Mouse (Mus musculus) hindbrain, embryonic 10.5 days (tissue): ENCODE data around the gene Fam13c. TPM values are rescaled to one million over a fixed set of nuclear protein-coding genes. Genes with fewer than 3 reads are reported as not detected.
A peak's percentile ranks its signal among the peaks of the same experiment; 100 is the strongest.

Experiments used
- DNase-seq: peaks from one replicate; pipeline ENCODE4 v3.0.0-alpha.2; 2017; ENCODE audit warnings: low spot score
- H3K27ac ChIP-seq: fragments of 300-500 bp; sonication (generic); 2 replicates; pipeline ENCODE4 v1.5.1; 2016; ENCODE audit warnings: mild to moderate bottlenecking, moderate library complexity
- H3K27me3 ChIP-seq: fragments of 300-500 bp; sonication (generic); 2 replicates; pipeline ENCODE4 v1.6.1; 2016; ENCODE audit warnings: mild to moderate bottlenecking; ENCODE audit not compliant: poor library complexity, insufficient read depth, severe bottlenecking
- H3K36me3 ChIP-seq: fragments of 300-500 bp; sonication (generic); 2 replicates; pipeline ENCODE4 v1.6.1; 2016; ENCODE audit warnings: mild to moderate bottlenecking, moderate library complexity
- H3K4me1 ChIP-seq: fragments of 300-500 bp; sonication (generic); replicated peaks from 2 replicates; pipeline ENCODE4 v1.6.1; 2016; ENCODE audit warnings: mild to moderate bottlenecking
- H3K4me3 ChIP-seq: fragments of 300-500 bp; sonication (generic); 2 replicates; pipeline ENCODE4 v1.5.1; 2016; ENCODE audit warnings: mild to moderate bottlenecking, moderate library complexity
- H3K9me3 ChIP-seq: fragments of 300-500 bp; sonication (generic); 2 replicates; pipeline ENCODE4 v1.6.1; 2016; ENCODE audit warnings: mild to moderate bottlenecking, moderate library complexity
- WGBS: fragments of 180-500 bp; shearing (Covaris S2); methylation state at CpG from one replicate; pipeline ENCODE4 v1.1.7; 2016; 5-methylcytosine and 5-hydroxymethylcytosine counted together
- polyA plus RNA-seq: library from polyadenylated mRNA; unstranded; fragments of >200 nt; fragmentation: Nextera tagmentation; extraction: Ambion mirVana; gene quantifications from 2 replicates; pipeline ENCODE4 v1.2.1, GENCODE M21; 2016

Gene Fam13c
- polyA plus RNA-seq, 1 experiment from 2014 or later = 13.7 TPM

DNA sequence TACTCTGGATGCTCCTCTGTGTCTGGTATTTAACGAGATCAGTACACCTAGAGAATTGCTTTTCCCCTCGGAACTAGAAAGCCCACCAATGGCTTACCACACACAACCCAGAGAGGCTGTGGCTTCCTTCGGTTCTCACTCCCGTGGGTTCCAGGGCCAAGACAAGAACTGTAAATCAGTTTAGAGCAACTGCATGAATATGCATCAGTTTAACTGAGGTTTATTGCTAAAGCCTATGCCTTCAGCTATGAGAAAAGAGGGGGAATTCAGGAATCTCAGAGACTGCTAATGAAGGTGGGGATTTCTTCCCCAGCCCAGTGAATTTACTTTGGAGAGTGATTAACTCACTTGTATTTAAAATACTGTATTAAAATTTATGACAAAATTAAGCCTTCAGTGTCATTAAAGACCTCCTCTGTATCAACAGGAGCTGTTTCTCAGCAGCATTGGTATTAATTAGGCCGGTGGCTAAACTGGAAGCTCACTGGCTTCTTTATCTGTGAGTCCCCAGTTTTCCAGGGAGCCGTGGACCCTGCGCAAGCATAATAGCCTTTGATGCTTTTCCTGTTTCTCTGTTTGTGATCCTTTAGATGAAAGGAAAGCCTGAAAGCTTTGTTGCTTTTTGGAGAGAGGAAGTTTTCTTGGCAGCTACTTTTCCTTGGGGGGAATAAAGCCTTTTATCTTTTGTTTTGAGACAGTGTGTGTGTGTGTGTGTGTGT, 44.4 kb downstream of the Fam13c start:
- no peak overlapping the region for H3K4me3 ChIP-seq
- no peak for DNase-seq
- no peaks in the 10 kb centered on the region for H3K9me3 ChIP-seq
- H3K4me1 ChIP-seq = peaks cover 19% of the 10 kb centered on the region
- peak overlapping the region; percentile 82 for H3K27ac ChIP-seq
- no peaks in the 10 kb centered on the region for H3K27me3 ChIP-seq
- peaks cover 12% of the 10 kb centered on the region for H3K36me3 ChIP-seq
- WGBS = 27% methylated on average over 7 of the region's 7 CpGs

DNA sequence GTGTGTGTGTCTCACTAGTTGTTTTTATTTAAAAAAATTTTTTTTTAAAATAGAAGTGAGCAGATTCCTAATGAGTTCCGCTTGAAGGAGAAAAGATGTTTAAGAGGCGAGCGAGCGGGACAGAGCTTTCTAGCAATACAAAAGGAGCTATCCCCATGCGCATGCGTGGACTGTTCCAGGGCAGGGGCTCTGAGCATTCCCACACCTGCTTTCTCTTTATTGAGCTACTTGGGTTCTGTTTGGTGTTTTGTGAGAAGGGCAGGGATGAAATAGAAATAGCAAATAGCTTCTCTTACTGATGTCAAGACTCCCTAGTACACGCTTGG, 45.0 kb downstream of the Fam13c start:
- peak; percentile 63 for DNase-seq
- H3K27me3 ChIP-seq = no peaks in the 10 kb centered on the region
- H3K4me1 ChIP-seq = peaks cover 19% of the 10 kb centered on the region
- 15% methylated on average over 7 of the region's 7 CpGs for WGBS
- no peaks in the 10 kb centered on the region for H3K9me3 ChIP-seq
- H3K27ac ChIP-seq = peak overlapping the region; percentile 82
- peaks cover 10% of the 10 kb centered on the region for H3K36me3 ChIP-seq
- H3K4me3 ChIP-seq = no peak overlapping the region

DNA sequence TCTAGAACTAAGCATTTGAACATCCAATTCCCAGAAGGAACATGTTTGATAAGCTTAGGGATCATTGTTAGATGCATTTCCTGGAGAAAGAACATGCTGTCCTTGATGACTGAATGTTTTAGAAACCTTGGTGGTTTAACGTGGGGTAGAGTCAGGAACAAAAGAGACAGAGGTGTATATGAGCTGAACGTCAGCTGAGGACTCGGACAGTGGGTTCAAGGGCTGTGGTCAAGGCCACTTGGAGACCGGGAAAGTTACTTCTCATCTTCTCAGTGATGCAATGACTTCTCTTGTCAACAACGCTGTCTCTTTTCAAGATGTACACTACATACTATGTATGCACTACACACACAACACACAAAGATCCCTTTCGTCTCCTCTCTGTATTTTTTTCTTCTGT, 46.4 kb downstream of the Fam13c start:
- no peaks in the 10 kb centered on the region for H3K36me3 ChIP-seq
- no peak overlapping the region for H3K4me3 ChIP-seq
- DNase-seq = no peak
- 90% methylated on average over 6 of the region's 6 CpGs for WGBS
- H3K27me3 ChIP-seq = no peaks in the 10 kb centered on the region
- no peaks in the 10 kb centered on the region for H3K9me3 ChIP-seq
- peaks cover 19% of the 10 kb centered on the region for H3K4me1 ChIP-seq
- no peak overlapping the region for H3K27ac ChIP-seq

DNA sequence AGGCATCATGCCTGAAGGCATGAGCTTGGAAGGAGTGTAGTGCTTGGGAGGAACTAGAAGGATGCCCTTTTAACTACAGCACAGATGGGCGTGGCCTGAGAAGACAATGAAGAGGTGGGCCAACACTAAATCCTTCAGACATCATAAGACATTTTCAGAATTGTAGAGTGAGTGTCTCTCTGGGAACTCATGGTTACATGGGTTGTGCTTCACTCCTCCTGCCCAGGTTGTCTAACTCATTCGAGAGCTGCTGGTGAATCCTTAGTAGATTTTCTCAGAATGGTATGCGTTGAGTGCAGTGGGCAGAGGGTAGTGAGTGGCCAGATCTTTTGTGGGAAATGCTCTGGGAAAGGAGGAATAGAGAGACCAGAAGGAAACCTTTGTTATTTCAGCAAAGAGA, 53.6 kb downstream of the Fam13c start:
- Histone ChIP-seq H3K36me3 (no peaks in the 10 kb centered on the region), H3K27ac (no peak overlapping the region), H3K4me1 (peaks cover 9% of the 10 kb centered on the region; the same call in 1 of the 2 replicates), H3K4me3 (no peak overlapping the region), H3K27me3 (no peaks in the 10 kb centered on the region), H3K9me3 (no peaks in the 10 kb centered on the region)
- DNase-seq = no peak
- WGBS = 84% methylated on average over 3 of the region's 3 CpGs

DNA sequence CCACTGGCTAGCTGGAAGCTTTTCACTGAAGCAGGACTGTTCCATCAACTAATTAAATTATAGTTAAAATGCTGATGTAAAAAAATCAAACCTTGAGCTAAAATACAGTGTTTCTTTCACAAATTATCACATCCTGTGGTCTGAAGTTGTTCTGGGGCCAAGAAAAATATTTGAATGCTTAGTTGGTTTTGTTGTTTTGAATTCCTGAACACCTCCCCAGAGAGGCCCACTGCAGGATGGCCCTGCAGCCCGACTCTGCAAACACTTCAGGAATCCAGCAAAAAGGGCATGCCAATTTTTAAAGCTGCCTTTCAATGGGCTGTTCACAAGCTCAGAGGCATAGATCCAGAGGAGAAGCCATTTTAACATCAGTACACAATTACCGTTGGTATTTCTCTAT, 54.2 kb downstream of the Fam13c start:
- no peaks in the 10 kb centered on the region for H3K36me3 ChIP-seq
- H3K27ac ChIP-seq = no peak overlapping the region
- peaks cover 9% of the 10 kb centered on the region; the same call in 1 of the 2 replicates for H3K4me1 ChIP-seq
- no peak overlapping the region for H3K4me3 ChIP-seq
- WGBS = 75% methylated on average over 2 of the region's 2 CpGs
- H3K27me3 ChIP-seq = no peaks in the 10 kb centered on the region
- DNase-seq = no peak
- H3K9me3 ChIP-seq = no peaks in the 10 kb centered on the region

DNA sequence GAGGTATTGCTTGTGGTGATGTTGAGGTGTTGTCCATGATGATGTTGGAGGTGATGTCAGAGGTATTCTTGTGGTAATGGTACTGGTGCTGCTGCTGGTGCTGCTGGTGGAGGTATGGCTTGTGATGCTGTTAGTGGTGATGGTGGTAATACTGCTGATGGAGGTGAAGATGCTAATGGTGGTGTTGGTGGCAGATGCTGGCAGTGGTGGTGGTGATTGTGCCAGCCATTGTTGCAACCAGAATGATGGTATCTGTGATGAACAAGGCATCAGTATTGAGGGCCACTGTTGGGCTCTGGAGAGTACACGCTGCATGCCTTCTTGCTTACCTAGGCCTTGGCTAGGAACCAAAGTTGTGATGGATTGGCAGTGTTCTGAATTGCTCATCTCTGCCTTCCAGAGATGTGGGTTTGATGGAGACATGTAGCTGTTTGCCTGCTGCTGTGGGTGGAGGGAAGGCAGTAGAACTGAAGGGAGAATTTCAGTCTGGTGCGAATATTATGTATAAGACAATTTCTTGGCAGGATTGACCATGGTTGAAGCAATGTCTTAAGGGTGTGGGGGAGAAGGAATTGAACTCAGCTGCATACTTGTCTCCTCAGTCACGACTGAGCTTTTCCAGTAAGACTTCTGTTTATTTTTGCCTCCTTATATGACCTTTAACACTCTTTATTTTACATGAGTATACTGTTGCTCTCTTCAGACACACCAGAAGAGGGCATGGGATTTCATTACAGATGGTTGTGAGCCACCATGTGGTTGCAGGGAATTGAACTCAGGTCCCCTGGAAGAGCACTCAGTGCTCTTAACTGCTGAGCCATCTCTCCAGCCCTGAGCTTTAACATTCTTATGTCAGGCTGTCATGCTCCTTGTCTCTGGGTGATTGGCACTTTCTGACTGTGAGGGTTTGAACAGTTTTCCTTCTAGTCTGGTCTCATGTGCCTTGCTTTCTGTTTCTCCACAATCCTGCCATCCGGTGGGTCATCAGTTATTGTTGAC, 55.1 kb downstream of the Fam13c start:
- H3K27ac ChIP-seq = no peak overlapping the region

DNA sequence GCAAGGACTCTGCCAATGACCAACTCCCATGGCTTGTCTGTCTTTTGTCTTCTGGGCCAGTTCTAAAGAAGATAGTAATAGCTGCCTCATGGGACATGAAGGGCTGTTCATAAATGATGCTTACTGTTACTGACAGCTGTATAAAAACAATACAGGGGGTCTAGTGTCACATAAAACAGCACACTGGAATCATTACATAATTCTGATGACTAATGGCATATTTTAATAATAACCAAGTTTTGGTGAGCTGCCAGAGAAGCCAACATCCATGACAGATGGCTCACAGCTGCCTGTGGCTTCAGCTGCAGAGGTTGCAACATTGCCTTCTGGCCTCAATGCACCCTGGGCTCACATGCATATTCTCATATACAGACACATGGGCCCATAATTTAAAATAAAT, 56.7 kb downstream of the Fam13c start:
- peaks cover 9% of the 10 kb centered on the region; the same call in 1 of the 2 replicates for H3K4me1 ChIP-seq
- no peaks in the 10 kb centered on the region for H3K27me3 ChIP-seq
- peaks cover 4% of the 10 kb centered on the region; the same call in 1 of the 2 replicates for H3K36me3 ChIP-seq
- H3K4me3 ChIP-seq = no peak overlapping the region
- no peak for DNase-seq
- no peaks in the 10 kb centered on the region for H3K9me3 ChIP-seq
- H3K27ac ChIP-seq = no peak overlapping the region

More for the DNA sequence above, 55.1 kb downstream of the Fam13c start:
- no peaks in the 10 kb centered on the region for H3K27me3 ChIP-seq
- no peak overlapping the region for H3K4me3 ChIP-seq
- 0 out of 2 replicates have a peak, but pooled peaks cover 3% of the 10 kb centered on the region for H3K36me3 ChIP-seq
- 86% methylated on average over 4 of the region's 4 CpGs for WGBS
- H3K4me1 ChIP-seq = peaks cover 9% of the 10 kb centered on the region; the same call in 1 of the 2 replicates
- DNase-seq = no peak
- no peaks in the 10 kb centered on the region for H3K9me3 ChIP-seq

DNA sequence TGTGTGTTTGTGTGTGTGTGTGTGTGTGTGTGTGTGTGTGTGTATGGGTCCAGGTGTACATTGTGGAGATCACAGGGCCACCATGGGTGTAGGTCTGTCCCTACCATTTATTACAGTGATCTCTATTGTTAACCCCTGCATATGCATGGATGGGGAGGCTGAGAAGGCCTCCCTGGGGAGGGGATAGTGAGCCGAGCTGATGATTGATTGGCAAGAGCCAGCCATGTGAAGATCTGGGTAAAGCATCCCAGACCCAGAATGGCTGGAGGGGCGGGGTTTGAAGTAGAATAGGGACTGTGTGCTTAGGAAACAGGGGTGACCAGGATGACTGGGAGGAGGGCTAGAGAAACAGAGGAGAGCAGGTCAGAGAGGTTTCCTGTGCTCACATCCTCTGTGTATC, 58.0 kb downstream of the Fam13c start:
- DNase-seq = peak; percentile 11
- H3K9me3 ChIP-seq = no peaks in the 10 kb centered on the region
- H3K36me3 ChIP-seq = peaks cover 5% of the 10 kb centered on the region; the same call in 1 of the 2 replicates
- peaks cover 9% of the 10 kb centered on the region; the same call in 1 of the 2 replicates for H3K4me1 ChIP-seq
- H3K4me3 ChIP-seq = no peak overlapping the region
- peak overlapping the region; percentile 35; the same call in 1 of the 2 replicates for H3K27ac ChIP-seq
- 41% methylated on average over 2 of the region's 2 CpGs for WGBS
- no peaks in the 10 kb centered on the region for H3K27me3 ChIP-seq

DNA sequence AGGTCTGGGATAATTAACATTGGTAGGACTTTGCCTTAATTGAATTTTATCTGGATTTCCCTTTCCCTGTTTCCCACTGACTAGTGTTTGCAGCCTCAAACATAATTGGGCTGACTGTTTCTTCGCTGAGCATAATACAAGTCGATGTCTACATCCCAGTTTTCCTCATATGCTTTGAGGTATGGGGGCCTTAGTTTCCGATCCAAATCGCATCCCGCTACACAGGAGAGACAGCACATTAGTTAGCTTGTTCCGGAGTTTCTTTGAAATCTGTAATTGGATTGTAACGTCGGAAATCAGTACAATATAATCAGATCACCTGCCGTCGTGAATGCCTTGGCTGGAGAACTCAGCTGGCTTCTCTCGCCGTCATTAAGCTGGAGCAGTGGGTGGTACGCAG, 59.0 kb downstream of the Fam13c start:
- no peaks in the 10 kb centered on the region for H3K9me3 ChIP-seq
- peaks cover 5% of the 10 kb centered on the region; the same call in 1 of the 2 replicates for H3K36me3 ChIP-seq
- WGBS = 69% methylated on average over 13 of the region's 13 CpGs
- peaks cover 9% of the 10 kb centered on the region; the same call in 1 of the 2 replicates for H3K4me1 ChIP-seq
- no peaks in the 10 kb centered on the region for H3K27me3 ChIP-seq
- H3K4me3 ChIP-seq = no peak overlapping the region
- no peak overlapping the region for H3K27ac ChIP-seq
- no peak for DNase-seq

DNA sequence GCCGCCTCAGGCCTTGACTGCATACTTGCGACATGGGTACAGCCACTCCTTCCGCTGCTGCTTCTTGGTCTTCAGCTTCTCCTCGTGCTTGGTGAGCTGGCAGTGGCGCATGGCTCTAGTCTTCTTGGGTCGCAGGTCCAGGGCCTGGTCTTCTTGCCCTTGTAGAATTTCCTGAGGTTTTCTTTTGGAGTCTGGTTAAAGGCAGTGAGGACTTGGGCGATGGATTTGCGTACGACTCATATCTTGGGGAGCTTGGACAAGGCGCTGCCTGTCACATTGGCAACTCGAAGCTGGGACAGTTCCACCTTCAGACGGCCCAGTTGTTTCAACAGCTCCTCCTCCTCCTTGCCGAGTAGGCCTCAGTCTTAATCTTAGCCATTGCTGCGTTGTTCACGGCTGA, 64.6 kb downstream of the Fam13c start:
- Histone ChIP-seq H3K27ac (no peak overlapping the region), H3K4me3 (no peak overlapping the region), H3K4me1 (peaks cover 16% of the 10 kb centered on the region), H3K9me3 (peaks cover 6% of the 10 kb centered on the region), H3K27me3 (no peaks in the 10 kb centered on the region), H3K36me3 (peaks cover 15% of the 10 kb centered on the region; the same call in 1 of the 2 replicates)
- 90% methylated on average over 15 of the region's 15 CpGs for WGBS
- no peak for DNase-seq

DNA sequence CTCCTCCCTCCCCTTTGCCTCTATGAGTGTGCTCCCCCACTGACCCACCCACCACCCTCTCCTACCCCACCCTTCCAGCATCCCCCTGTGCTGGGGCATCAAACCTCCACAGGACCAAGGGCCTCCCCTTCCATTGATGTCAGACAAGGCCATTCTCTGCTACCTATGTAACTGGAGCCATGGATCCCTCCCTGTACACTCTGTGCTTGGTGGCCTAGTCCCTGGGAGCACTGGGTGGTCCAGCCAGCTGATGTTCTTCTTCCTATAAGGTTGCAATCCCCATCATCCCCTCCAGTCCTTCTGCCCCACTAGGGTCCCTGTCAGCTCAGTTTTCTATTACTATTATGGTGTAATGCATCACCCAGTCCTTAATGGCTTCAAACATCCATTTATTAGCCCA, 65.1 kb downstream of the Fam13c start:
- no peak overlapping the region for H3K4me3 ChIP-seq
- peaks cover 13% of the 10 kb centered on the region; the same call in 1 of the 2 replicates for H3K36me3 ChIP-seq
- DNase-seq = no peak
- H3K27ac ChIP-seq = no peak overlapping the region
- H3K4me1 ChIP-seq = peaks cover 16% of the 10 kb centered on the region
- peaks cover 6% of the 10 kb centered on the region for H3K9me3 ChIP-seq
- no peaks in the 10 kb centered on the region for H3K27me3 ChIP-seq

DNA sequence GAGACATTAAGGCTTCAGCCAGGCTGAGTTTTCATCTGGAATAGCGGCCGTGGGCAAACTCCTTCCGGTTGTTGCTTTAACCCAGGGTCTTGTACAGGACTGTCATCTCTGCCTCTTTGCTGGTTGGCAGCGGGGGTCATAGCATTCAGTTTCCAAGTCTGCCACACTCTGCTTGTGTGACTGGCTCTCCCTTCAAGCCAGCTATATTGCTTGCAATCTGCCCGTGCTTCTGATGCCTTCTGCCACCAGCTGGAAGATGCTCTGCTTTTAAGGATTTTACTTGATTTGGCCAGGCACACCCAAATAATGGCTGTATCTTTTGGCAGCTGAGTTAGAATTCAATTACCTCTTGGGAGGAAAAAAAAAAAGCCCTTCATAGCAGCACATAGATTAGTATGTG, 65.6 kb downstream of the Fam13c start:
- H3K36me3 ChIP-seq = peaks cover 13% of the 10 kb centered on the region; the same call in 1 of the 2 replicates
- peaks cover 16% of the 10 kb centered on the region for H3K4me1 ChIP-seq
- 79% methylated on average over 5 of the region's 5 CpGs for WGBS
- H3K27me3 ChIP-seq = no peaks in the 10 kb centered on the region
- no peak overlapping the region for H3K4me3 ChIP-seq
- H3K27ac ChIP-seq = no peak overlapping the region
- peaks cover 6% of the 10 kb centered on the region for H3K9me3 ChIP-seq
- DNase-seq = no peak
